Mouse (Mus musculus): ENCODE data around the gene Ctdnep1.

GRCm38 (mm10) chr11:69964650-69965270 is 16.2 kb upstream of the Ctdnep1 start, which contains the start of gene Cldn7:
- TF ChIP-seq POLR2A (IDR thresholded peaks at IDR 0.05; ENCODE audit: low read depth, low read length): no peak
- no peak for TF ChIP-seq CTCF (IDR thresholded peaks at IDR 0.05; ENCODE audit: extremely low read depth, insufficient read depth, insufficient read length, insufficient replicate concordance)

All from spleen, adult 2 months (tissue).